Mouse (Mus musculus) liver, adult 2 months (tissue): ENCODE data around the gene Vps37c.

Source experiments
- CTCF ChIP-seq: fragments of 200-500 bp; IDR thresholded peaks from 2 replicates; pipeline ENCODE4 v1.5.1; 2011; ENCODE audit warnings: low read depth, low read length, control low read depth
- POLR2A ChIP-seq: fragments of 200-500 bp; IDR thresholded peaks from 2 replicates; pipeline ENCODE4 v1.6.1; 2011; ENCODE audit warnings: low read length, control low read depth; ENCODE audit not compliant: insufficient read depth; ENCODE audit errors: extremely low read depth

GRCm38 (mm10) chr19:10747718-10748117 is 59.2 kb downstream of the Vps37c start:
- TF ChIP-seq CTCF (no peak), POLR2A (no peak)
